8 mouse cellular contexts compared by ENCODE assay signal in the genomic region with DNA sequence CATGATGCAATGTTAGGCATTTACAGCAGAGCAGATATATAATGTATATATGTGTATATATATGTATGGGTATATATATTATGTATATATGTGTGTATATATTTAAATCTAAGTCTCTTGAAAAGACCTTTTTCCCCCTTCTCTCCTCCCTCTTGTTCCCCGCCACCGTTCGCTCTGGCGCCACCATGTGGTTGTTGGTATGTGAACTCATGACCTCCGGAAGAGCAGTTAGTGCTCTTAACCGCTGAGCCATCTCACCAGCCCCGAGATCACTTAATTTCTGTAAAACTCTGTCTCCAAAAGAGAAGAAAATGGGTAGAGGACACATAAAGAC.
A peak's percentile ranks its signal among the peaks of the same experiment; 100 is the strongest.
DNase-seq lines count a peak whose midpoint lies in the region; ATAC-seq and TF ChIP-seq lines count a peak whose summit lies in the region.

No protein-coding gene starts in this region.

- ATAC-seq in intestine, postnatal 0 days: no peak
- ATAC-seq in lung, embryonic 15.5 days (ENCODE audit: borderline replicate concordance, extremely low read depth, low FRiP score, low TSS enrichment): no peak
- ATAC-seq in activated CD4-positive, CD25-positive, alpha-beta regulatory T cell, adult 4 months: no peak

- no peaks in the 10 kb centered on the region for H3K27me3 ChIP-seq in intestine, postnatal 0 days (replicated peaks; ENCODE audit: control insufficient read depth, insufficient read depth, low read length)
- H3K27me3 ChIP-seq in lung, embryonic 15.5 days: no peaks in the 10 kb centered on the region

- intact Hi-C loops in gastrocnemius, postnatal 14 days (cut with DNase I; ENCODE audit: low total_unique reads): loop anchor here (5.0 kb wide), 1 partner anchor 251 kb away; no protein-coding TSS in a partner anchor

- H3K4me3 ChIP-seq in intestine, postnatal 0 days (ENCODE audit: low read depth, low read length): peak overlapping the region; percentile 32
- peak overlapping the region; percentile 31 for H3K4me3 ChIP-seq in lung, embryonic 15.5 days

- H3K27ac ChIP-seq in intestine, postnatal 0 days (ENCODE audit: low read depth, low read length): no peak overlapping the region
- no peak overlapping the region for H3K27ac ChIP-seq in lung, embryonic 15.5 days

- 36% methylated on average over 7 of the region's 7 CpGs for WGBS in intestine, postnatal 0 days
- 29% methylated on average over 7 of the region's 7 CpGs for WGBS in lung, embryonic 15.5 days

- peak; percentile 56 for DNase-seq in right cerebral cortex, postnatal 4 days
- no peak for DNase-seq in right cerebral cortex, adult 2 months (ENCODE audit: low spot score in 2 of 2)
- DNase-seq in cerebellum, adult 8-10 months: peak; percentile 11
- peak; percentile 48 for DNase-seq in gastrocnemius, postnatal 14 days
- DNase-seq in retina, postnatal 1 day: peak; percentile 64

- no peaks in the 10 kb centered on the region for H3K4me1 ChIP-seq in intestine, postnatal 0 days (replicated peaks; ENCODE audit: control insufficient read depth, insufficient read depth, low read length)
- H3K4me1 ChIP-seq in lung, embryonic 15.5 days: no peaks in the 10 kb centered on the region

- H3K9me3 ChIP-seq in intestine, postnatal 0 days (ENCODE audit: control insufficient read depth): no peaks in the 10 kb centered on the region
- H3K9me3 ChIP-seq in lung, embryonic 15.5 days: no peaks in the 10 kb centered on the region

- H3K36me3 ChIP-seq in intestine, postnatal 0 days (ENCODE audit: control insufficient read depth, insufficient read depth): no peaks in the 10 kb centered on the region
- H3K36me3 ChIP-seq in lung, embryonic 15.5 days: no peaks in the 10 kb centered on the region

- TF ChIP-seq CTCF in intestine, postnatal 0 days (IDR thresholded peaks at IDR 0.05; ENCODE audit: low read depth): peak; percentile 76

- peak overlapping the region; percentile 54 for H3K4me2 ChIP-seq in intestine, postnatal 0 days (replicated peaks; ENCODE audit: low read depth)
- H3K4me2 ChIP-seq in lung, embryonic 15.5 days: peak overlapping the region; percentile 51

- H3K9ac ChIP-seq in intestine, postnatal 0 days (ENCODE audit: low read depth, low read length): no peak overlapping the region
- no peak overlapping the region for H3K9ac ChIP-seq in lung, embryonic 15.5 days

Comparison
In these comparisons a context has a peak if more than half of its experiments do, and no peak if none do; other contexts are left out.
1. DNase-seq: peak in right cerebral cortex, postnatal 4 days (single experiment), cerebellum, adult 8-10 months (single experiment), gastrocnemius, postnatal 14 days (single experiment) and retina, postnatal 1 day (single experiment); none in right cerebral cortex, adult 2 months (0 of 2).